Mouse (Mus musculus) myocyte (in vitro differentiated cells): ENCODE measurements around the gene Ptrh1. TPM values are rescaled to one million over a fixed set of nuclear protein-coding genes. Genes with fewer than 3 reads are reported as not detected.

Source experiments
- H3K27me3 ChIP-seq: one replicate; pipeline ENCODE4 v1.6.1; 2011; ENCODE audit not compliant: control insufficient read depth, insufficient read depth, insufficient read length
- H3K36me3 ChIP-seq: one replicate; pipeline ENCODE4 v1.6.1; 2011; ENCODE audit not compliant: control insufficient read depth, insufficient read depth
- H3K4me2 ChIP-seq: one replicate; pipeline ENCODE4 v1.6.1; 2011; ENCODE audit warnings: low read depth, control low read depth
- H3K4me3 ChIP-seq: one replicate; pipeline ENCODE4 v1.5.1; 2011; ENCODE audit warnings: mild to moderate bottlenecking, control low read depth, moderate library complexity
- H3K79me2 ChIP-seq: one replicate; pipeline ENCODE4 v1.6.1; 2011; ENCODE audit not compliant: control insufficient read depth, insufficient read depth
- H3ac ChIP-seq: one replicate; pipeline ENCODE4 v1.6.1; 2011; ENCODE audit not compliant: control insufficient read depth, insufficient read length
- CEBPB ChIP-seq: IDR thresholded peaks from 2 replicates; pipeline ENCODE4 v1.6.1; 2011; ENCODE audit warnings: mild to moderate bottlenecking, moderate library complexity; ENCODE audit not compliant: poor library complexity, insufficient read depth, severe bottlenecking
- E2F4 ChIP-seq: IDR thresholded peaks from one replicate; pipeline ENCODE4 v1.6.1; 2011; ENCODE audit warnings: mild to moderate bottlenecking, control low read depth, moderate library complexity; ENCODE audit not compliant: insufficient read depth
- MAX ChIP-seq: IDR thresholded peaks from one replicate; pipeline ENCODE4 v1.6.1; 2011; ENCODE audit warnings: low read depth, mild to moderate bottlenecking, control low read depth
- MYOD1 ChIP-seq, 3 experiments: IDR thresholded peaks; one replicate each; pipeline ENCODE4 v1.6.1; 2011; ENCODE audit warnings: control low read depth in 2 of 3, low read depth in 2 of 3, mild to moderate bottlenecking in 2 of 3, moderate library complexity in 1 of 3; ENCODE audit not compliant: insufficient read length in 2 of 3, control insufficient read depth in 1 of 3
- MYOG ChIP-seq, 3 experiments: IDR thresholded peaks; one replicate each; pipeline ENCODE4 v1.6.1; 2011; ENCODE audit warnings: control low read depth in 2 of 3, low read depth in 2 of 3, mild to moderate bottlenecking in 2 of 3; ENCODE audit not compliant: insufficient read length in 2 of 3, control insufficient read depth in 1 of 3, insufficient read depth in 1 of 3
- POLR2A ChIP-seq: IDR thresholded peaks from one replicate; pipeline ENCODE4 v1.6.1; 2011; ENCODE audit warnings: low read depth, mild to moderate bottlenecking, control low read depth, moderate library complexity; ENCODE audit not compliant: insufficient read length
- POLR2AphosphoS2 ChIP-seq: IDR thresholded peaks from one replicate; pipeline ENCODE4 v1.6.1; 2011; ENCODE audit warnings: low read depth, control low read depth; ENCODE audit not compliant: insufficient read length
- REST ChIP-seq: IDR thresholded peaks from one replicate; pipeline ENCODE4 v1.6.1; 2011; ENCODE audit warnings: mild to moderate bottlenecking, control low read depth, moderate library complexity; ENCODE audit not compliant: insufficient read depth, insufficient read length
- SRF ChIP-seq: IDR thresholded peaks from one replicate; pipeline ENCODE4 v1.6.1; 2011; ENCODE audit warnings: low read depth; ENCODE audit not compliant: control insufficient read depth, insufficient read length
- TCF12 ChIP-seq: IDR thresholded peaks from one replicate; pipeline ENCODE4 v1.6.1; 2011; ENCODE audit warnings: mild to moderate bottlenecking, control low read depth; ENCODE audit not compliant: poor library complexity, insufficient read depth, severe bottlenecking
- TCF3 ChIP-seq: IDR thresholded peaks from one replicate; pipeline ENCODE4 v1.6.1; 2011; ENCODE audit warnings: low read depth, control low read depth; ENCODE audit not compliant: insufficient read length
- USF1 ChIP-seq: IDR thresholded peaks from one replicate; pipeline ENCODE4 v1.6.1; 2011; ENCODE audit warnings: low read depth, mild to moderate bottlenecking, control low read depth, moderate library complexity
- polyA plus RNA-seq: library from polyadenylated mRNA; unstranded; fragments of >200 nt; fragmentation: generic; extraction: Trizol; gene quantifications from one replicate; pipeline ENCODE4 v1.2.1, GENCODE M21; 2012; ENCODE audit warnings: missing spikeins

Ptrh1 gene
- polyA plus RNA-seq, 1 experiment, result 74.1 TPM

GRCm38 (mm10) chr2:32808816-32809566 lies 33.4 kb downstream of the Ptrh1 start:
- H3K4me3 ChIP-seq, result no peak overlapping the region
- H3K4me2 ChIP-seq, result no peak overlapping the region
- H3K36me3 ChIP-seq, result peaks cover 24% of the 10 kb centered on the region
- no peak for TF ChIP-seq SRF
- TF ChIP-seq TCF12, result no peak
- TF ChIP-seq REST, result no peak
- TF ChIP-seq MAX, result no peak
- TF ChIP-seq POLR2AphosphoS2, result no peak
- no peak for TF ChIP-seq E2F4
- TF ChIP-seq MYOD1 (IDR thresholded peaks at IDR 0.05; ENCODE audit: control insufficient read depth in 1 of 3, insufficient read length in 2 of 3, low read depth in 2 of 3), result no peak
- TF ChIP-seq CEBPB, result no peak
- TF ChIP-seq TCF3, result no peak
- TF ChIP-seq MYOG (IDR thresholded peaks at IDR 0.05; ENCODE audit: control insufficient read depth in 1 of 3, insufficient read depth in 1 of 3, insufficient read length in 2 of 3, low read depth in 2 of 3), result no peak
- TF ChIP-seq POLR2A, result no peak
- no peak for TF ChIP-seq USF1
- no peaks in the 10 kb centered on the region for H3K27me3 ChIP-seq
- H3K79me2 ChIP-seq, result no peaks in the 10 kb centered on the region
- no peak overlapping the region for H3ac ChIP-seq

GRCm38 (mm10) chr2:32811959-32812358 lies 36.4 kb downstream of the Ptrh1 start:
- no peaks in the 10 kb centered on the region for H3K27me3 ChIP-seq
- H3K36me3 ChIP-seq, result peaks cover 17% of the 10 kb centered on the region
- no peak overlapping the region for H3K4me2 ChIP-seq
- no peaks in the 10 kb centered on the region for H3K79me2 ChIP-seq
- no peak overlapping the region for H3K4me3 ChIP-seq
- H3ac ChIP-seq, result no peak overlapping the region
- TF ChIP-seq TCF12 (no peak), USF1 (no peak), POLR2AphosphoS2 (no peak), TCF3 (no peak), E2F4 (no peak), REST (no peak), MAX (no peak), POLR2A (no peak), MYOD1 (IDR thresholded peaks at IDR 0.05; ENCODE audit: control insufficient read depth in 1 of 3, insufficient read length in 2 of 3, low read depth in 2 of 3) (no peak), CEBPB (no peak), MYOG (IDR thresholded peaks at IDR 0.05; ENCODE audit: control insufficient read depth in 1 of 3, insufficient read depth in 1 of 3, insufficient read length in 2 of 3, low read depth in 2 of 3) (no peak), SRF (no peak)

DNA sequence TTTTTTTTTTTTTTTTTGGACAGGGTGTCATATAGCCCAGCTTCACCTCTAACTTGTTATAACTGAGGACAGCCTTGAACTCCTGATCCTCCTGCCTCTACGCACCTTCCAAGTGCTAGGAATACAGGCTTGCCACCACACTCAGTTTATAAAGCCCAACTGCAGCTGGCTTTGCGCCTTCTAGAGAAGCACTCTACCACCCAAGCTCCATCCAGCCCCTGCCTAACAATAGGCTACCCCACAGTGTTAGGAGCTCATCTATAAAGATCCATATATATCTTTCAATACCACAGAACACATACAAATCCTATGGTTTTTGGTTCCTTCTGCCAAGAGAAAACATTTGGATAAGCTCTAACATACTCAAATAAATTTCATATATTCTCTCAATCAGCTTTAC lies 40.9 kb downstream of the Ptrh1 start:
- TF ChIP-seq SRF (no peak), E2F4 (no peak), USF1 (no peak), TCF12 (no peak), POLR2A (no peak), POLR2AphosphoS2 (no peak), REST (no peak), CEBPB (no peak), MYOG (IDR thresholded peaks at IDR 0.05; ENCODE audit: control insufficient read depth in 1 of 3, insufficient read depth in 1 of 3, insufficient read length in 2 of 3, low read depth in 2 of 3) (no peak), MYOD1 (IDR thresholded peaks at IDR 0.05; ENCODE audit: control insufficient read depth in 1 of 3, insufficient read length in 2 of 3, low read depth in 2 of 3) (no peak), TCF3 (no peak), MAX (no peak)
- Histone ChIP-seq H3K36me3 (peaks cover 19% of the 10 kb centered on the region), H3K79me2 (no peaks in the 10 kb centered on the region), H3ac (no peak overlapping the region), H3K27me3 (no peaks in the 10 kb centered on the region), H3K4me2 (peak overlapping the region; percentile 38), H3K4me3 (no peak overlapping the region)

DNA sequence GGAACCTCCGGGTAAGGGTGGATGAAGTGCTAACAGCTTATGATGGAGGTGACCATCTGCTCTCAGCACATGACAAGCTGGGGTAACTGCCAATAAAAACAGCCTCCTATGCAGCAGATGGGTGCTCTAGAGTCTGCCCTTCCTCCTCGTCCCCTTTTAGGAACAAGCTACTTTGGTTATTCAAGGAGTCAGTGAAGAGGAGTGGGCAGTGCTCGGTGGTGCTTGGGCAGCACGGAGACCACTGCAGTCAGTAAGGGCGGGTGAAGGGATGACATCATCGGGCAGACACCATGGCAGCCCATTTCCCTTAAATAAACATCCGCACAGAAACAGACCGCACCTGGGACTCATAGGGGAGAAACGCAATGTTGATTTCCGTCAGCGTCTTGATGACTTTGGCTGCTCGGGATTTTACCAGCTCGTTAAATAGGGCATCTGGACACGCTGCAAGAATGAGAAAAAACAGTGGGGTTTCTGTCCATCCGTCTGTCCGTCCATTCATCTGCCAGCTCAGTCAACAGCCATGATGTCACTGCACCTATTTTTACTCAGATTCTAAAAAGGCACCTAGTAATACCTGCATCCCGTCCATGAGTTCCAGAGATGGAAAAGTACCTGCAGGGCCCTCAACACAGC lies 41.5 kb downstream of the Ptrh1 start:
- H3K4me3 ChIP-seq, result no peak overlapping the region
- TF ChIP-seq USF1 (peak; percentile 40), TCF12 (peak; percentile 39), MAX (no peak), MYOD1 (IDR thresholded peaks at IDR 0.05; ENCODE audit: control insufficient read depth in 1 of 3, insufficient read length in 2 of 3, low read depth in 2 of 3) (peak; percentile 91 to 95 (median 93)), MYOG (IDR thresholded peaks at IDR 0.05; ENCODE audit: control insufficient read depth in 1 of 3, insufficient read depth in 1 of 3, insufficient read length in 2 of 3, low read depth in 2 of 3) (peak in 2 of 3 experiments; percentile 45 to 51), E2F4 (no peak)
- no peaks in the 10 kb centered on the region for H3K79me2 ChIP-seq
- H3K4me2 ChIP-seq, result peak overlapping the region; percentile 38
- H3K36me3 ChIP-seq, result peaks cover 15% of the 10 kb centered on the region
- no peak overlapping the region for H3ac ChIP-seq
- no peaks in the 10 kb centered on the region for H3K27me3 ChIP-seq
